ENCODE assay signal across 7 mouse cellular contexts in genomic region chr19:38775548-38775947, GRCm38 (mm10). TPM values are rescaled to one million over a fixed set of nuclear protein-coding genes. Genes with fewer than 3 reads are reported as not detected.
DNase-seq lines count a peak whose midpoint lies in the region; ATAC-seq and TF ChIP-seq lines count a peak whose summit lies in the region.

No protein-coding gene starts in this region.

- 52% methylated on average over 4 of the region's 4 CpGs for WGBS in liver, adult 2 months
- 56% methylated on average over 4 of the region's 4 CpGs for WGBS in liver, embryonic 11.5 days
- 57% methylated on average over 4 of the region's 4 CpGs for WGBS in limb, embryonic 13.5 days

- no peak overlapping the region for H3K4me3 ChIP-seq in liver, adult 2 months (ENCODE audit: insufficient read depth, low read depth, low read length)
- H3K4me3 ChIP-seq in liver, embryonic 11.5 days (ENCODE audit: low read depth, low read length): no peak overlapping the region
- H3K4me3 ChIP-seq in limb, embryonic 13.5 days: no peak overlapping the region

- no peak overlapping the region for H3K4me2 ChIP-seq in liver, embryonic 11.5 days
- H3K4me2 ChIP-seq in limb, embryonic 13.5 days (replicated peaks): no peak overlapping the region

- H3K9me3 ChIP-seq in liver, embryonic 11.5 days (ENCODE audit: control insufficient read depth, low read length): no peaks in the 10 kb centered on the region
- no peaks in the 10 kb centered on the region for H3K9me3 ChIP-seq in limb, embryonic 13.5 days

- DNase-seq in liver, adult 2 months (ENCODE audit: extremely low read depth, low read depth, low spot score): peak; percentile 49
- no peak for DNase-seq in liver, embryonic 11.5 days (ENCODE audit: low spot score)
- peak; percentile 69 for DNase-seq in ZHBTc4 (ENCODE audit: low read depth, low spot score)
- peak; percentile 24 for DNase-seq in hindlimb bud, embryonic 11.5 days (ENCODE audit: extremely low spot score, low read depth, low spot score)
- DNase-seq in right cerebral cortex, adult 2 months (ENCODE audit: low spot score in 2 of 2): peak; percentile 70 to 75

- H3K36me3 ChIP-seq in liver, adult 2 months (ENCODE audit: control insufficient read depth, insufficient read depth, low read length): peaks cover 2% of the 10 kb centered on the region; the same call in 1 of the 2 replicates
- no peaks in the 10 kb centered on the region for H3K36me3 ChIP-seq in liver, embryonic 11.5 days (ENCODE audit: control insufficient read depth, insufficient read depth, low read length)
- peaks cover 9% of the 10 kb centered on the region for H3K36me3 ChIP-seq in limb, embryonic 13.5 days

- H3K27ac ChIP-seq in liver, adult 2 months (replicated peaks; ENCODE audit: insufficient read depth, low read depth, low read length): no peak overlapping the region
- H3K27ac ChIP-seq in liver, embryonic 11.5 days (ENCODE audit: low read depth, low read length): no peak overlapping the region
- H3K27ac ChIP-seq in limb, embryonic 13.5 days: no peak overlapping the region

- no peak overlapping the region for H3K9ac ChIP-seq in liver, adult 2 months (ENCODE audit: low read depth, low read length)
- no peak overlapping the region for H3K9ac ChIP-seq in liver, embryonic 11.5 days (ENCODE audit: low read depth, low read length)
- no peak overlapping the region for H3K9ac ChIP-seq in limb, embryonic 13.5 days

- no peaks in the 10 kb centered on the region for H3K79me2 ChIP-seq in liver, adult 2 months (ENCODE audit: control insufficient read depth, insufficient read depth, low read length)

- no peak for TF ChIP-seq POLR2A in liver, adult 2 months (IDR thresholded peaks at IDR 0.05; ENCODE audit: extremely low read depth, insufficient read depth, low read length)

- H3K4me1 ChIP-seq in liver, adult 2 months (ENCODE audit: control insufficient read depth, insufficient read depth, low read length): no peaks in the 10 kb centered on the region
- H3K4me1 ChIP-seq in liver, embryonic 11.5 days (replicated peaks; ENCODE audit: control insufficient read depth, insufficient read depth, low read length): no peaks in the 10 kb centered on the region
- no peaks in the 10 kb centered on the region for H3K4me1 ChIP-seq in limb, embryonic 13.5 days

- TF ChIP-seq CTCF in liver, adult 2 months (IDR thresholded peaks at IDR 0.05; ENCODE audit: low read depth, low read length): peak; percentile 14; the same call in 1 of the 2 replicates

- no peaks in the 10 kb centered on the region for H3K27me3 ChIP-seq in liver, adult 2 months (ENCODE audit: control insufficient read depth, insufficient read depth, low read length)
- no peaks in the 10 kb centered on the region for H3K27me3 ChIP-seq in liver, embryonic 11.5 days (replicated peaks; ENCODE audit: control insufficient read depth, insufficient read depth, low read length)
- no peaks in the 10 kb centered on the region for H3K27me3 ChIP-seq in limb, embryonic 13.5 days

- no peak for ATAC-seq in liver, embryonic 11.5 days (replicated peaks; ENCODE audit: low FRiP score)
- ATAC-seq in common myeloid progenitor, adult 5-6 weeks (replicated peaks; ENCODE audit: low read depth, poor library complexity, severe bottlenecking): 0 out of 2 replicates have a peak, but pooled peaks have one; percentile 45
- peak; percentile 57; the same call in 1 of the 2 replicates for ATAC-seq in limb, embryonic 13.5 days (ENCODE audit: low FRiP score, low read depth)

RNA-seq across cellular contexts. Expression of gene Noc3l, which starts 43.5 kb away (rescaled TPM):
- total RNA-seq in liver, adult 2 months (2014; rRNA removed): 2.4 and 3.2 TPM in 2 replicates
- 1.4 and 2.0 TPM in 2 replicates for polyA plus RNA-seq in liver, adult 2 months (2012; rRNA removed)
- polyA plus RNA-seq in liver, embryonic 11.5 days (2014; fragmentation: Nextera tagmentation; extraction: Ambion mirVana): 12.6 and 14.3 TPM in 2 replicates
- total RNA-seq in common myeloid progenitor, adult 5-6 weeks (2017): 47.9 and 48.9 TPM in 2 replicates
- 8.4 and 8.9 TPM in 2 replicates for polyA plus RNA-seq in limb, embryonic 13.5 days (2015; fragmentation: Nextera tagmentation; extraction: Ambion mirVana)
